Comparison of ENCODE assay signal across 8 mouse cellular contexts in the genomic region with DNA sequence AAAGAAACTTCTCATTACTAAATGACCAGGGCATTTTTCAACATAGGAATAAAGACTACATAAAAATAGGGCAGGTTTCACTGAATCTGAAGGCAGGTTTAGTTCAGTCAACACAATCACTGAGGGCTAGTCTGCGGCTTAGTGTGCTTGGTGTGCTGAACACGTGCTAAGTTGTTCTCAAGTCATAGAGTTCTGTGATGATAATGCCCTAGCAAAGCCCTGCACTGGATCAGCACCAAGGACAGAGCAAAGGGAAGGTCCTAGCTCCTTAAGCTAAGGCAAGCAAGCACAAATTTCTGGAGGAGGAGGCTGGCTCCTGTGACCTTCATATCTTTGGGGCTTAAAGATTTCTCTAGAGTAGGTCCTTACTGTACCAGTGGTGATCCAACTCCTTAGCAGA.
DNase-seq lines count a peak whose midpoint lies in the region; ATAC-seq and TF ChIP-seq lines count a peak whose summit lies in the region.

No protein-coding gene starts in this region.

- 13% methylated on average over 2 of the region's 2 CpGs for WGBS in heart, adult 2 months
- 14% methylated on average over 2 of the region's 2 CpGs for WGBS in embryonic facial prominence, embryonic 11.5 days
- 27% methylated on average over 2 of the region's 2 CpGs for WGBS in liver, embryonic 11.5 days

- no peaks in the 10 kb centered on the region for H3K27me3 ChIP-seq in heart, adult 2 months (ENCODE audit: control insufficient read depth, insufficient read depth, low read length)
- H3K27me3 ChIP-seq in G1E (ENCODE audit: insufficient read depth, low read length), result no peaks in the 10 kb centered on the region
- H3K27me3 ChIP-seq in embryonic facial prominence, embryonic 11.5 days (ENCODE audit: control insufficient read depth, insufficient read depth, low read length), result no peaks in the 10 kb centered on the region
- H3K27me3 ChIP-seq in liver, embryonic 11.5 days (replicated peaks; ENCODE audit: control insufficient read depth, insufficient read depth, low read length), result no peaks in the 10 kb centered on the region

- TF ChIP-seq CTCF in heart, adult 2 months (IDR thresholded peaks at IDR 0.05), result no peak
- TF ChIP-seq CTCF in G1E (IDR thresholded peaks at IDR 0.05; ENCODE audit: low read depth, low read length), result no peak

- H3K4me2 ChIP-seq in embryonic facial prominence, embryonic 11.5 days (ENCODE audit: low read depth, low read length), result no peak overlapping the region
- H3K4me2 ChIP-seq in liver, embryonic 11.5 days, result no peak overlapping the region

- no peak overlapping the region for H3K9ac ChIP-seq in heart, adult 2 months (ENCODE audit: low read depth, low read length)
- H3K9ac ChIP-seq in embryonic facial prominence, embryonic 11.5 days (replicated peaks; ENCODE audit: low read length), result no peak overlapping the region
- no peak overlapping the region for H3K9ac ChIP-seq in liver, embryonic 11.5 days (ENCODE audit: low read depth, low read length)

- no peak overlapping the region for H3K4me3 ChIP-seq in heart, adult 2 months
- H3K4me3 ChIP-seq in G1E (ENCODE audit: low read depth, low read length), result no peak overlapping the region
- no peak overlapping the region for H3K4me3 ChIP-seq in embryonic facial prominence, embryonic 11.5 days (ENCODE audit: low read depth, low read length)
- H3K4me3 ChIP-seq in liver, embryonic 11.5 days (ENCODE audit: low read depth, low read length), result no peak overlapping the region

- no peaks in the 10 kb centered on the region for H3K4me1 ChIP-seq in heart, adult 2 months (ENCODE audit: control insufficient read depth, insufficient read depth, low read length)
- H3K4me1 ChIP-seq in G1E (ENCODE audit: insufficient read depth, low read depth, low read length), result no peaks in the 10 kb centered on the region
- H3K4me1 ChIP-seq in embryonic facial prominence, embryonic 11.5 days (ENCODE audit: control insufficient read depth, insufficient read depth, low read length), result no peaks in the 10 kb centered on the region
- H3K4me1 ChIP-seq in liver, embryonic 11.5 days (replicated peaks; ENCODE audit: control insufficient read depth, insufficient read depth, low read length), result no peaks in the 10 kb centered on the region

- ATAC-seq in G1E (ENCODE audit: extremely low read depth, insufficient number of reproducible peaks, low FRiP score, poor library complexity, severe bottlenecking), result peak; percentile 22; the same call in 1 of the 2 replicates
- 0 out of 2 replicates have a peak, but pooled peaks have one; percentile 44 for ATAC-seq in embryonic facial prominence, embryonic 11.5 days (replicated peaks; ENCODE audit: insufficient number of reproducible peaks, low FRiP score, low TSS enrichment, low read depth)
- no peak for ATAC-seq in liver, embryonic 11.5 days (replicated peaks; ENCODE audit: low FRiP score)

- H3K36me3 ChIP-seq in heart, adult 2 months (ENCODE audit: control insufficient read depth, insufficient read depth, low read length), result no peaks in the 10 kb centered on the region
- H3K36me3 ChIP-seq in G1E (replicated peaks), result no peaks in the 10 kb centered on the region
- no peaks in the 10 kb centered on the region for H3K36me3 ChIP-seq in embryonic facial prominence, embryonic 11.5 days (replicated peaks; ENCODE audit: control insufficient read depth, insufficient read depth, low read depth, low read length)
- no peaks in the 10 kb centered on the region for H3K36me3 ChIP-seq in liver, embryonic 11.5 days (ENCODE audit: control insufficient read depth, insufficient read depth, low read length)

- no peaks in the 10 kb centered on the region for H3K9me3 ChIP-seq in G1E (replicated peaks)
- H3K9me3 ChIP-seq in embryonic facial prominence, embryonic 11.5 days (replicated peaks; ENCODE audit: control insufficient read depth, low read length), result no peaks in the 10 kb centered on the region
- H3K9me3 ChIP-seq in liver, embryonic 11.5 days (ENCODE audit: control insufficient read depth, low read length), result no peaks in the 10 kb centered on the region

- no peak overlapping the region for H3K27ac ChIP-seq in heart, adult 2 months
- H3K27ac ChIP-seq in embryonic facial prominence, embryonic 11.5 days (replicated peaks; ENCODE audit: low read depth, low read length), result no peak overlapping the region
- H3K27ac ChIP-seq in liver, embryonic 11.5 days (ENCODE audit: low read depth, low read length), result no peak overlapping the region

- H3K79me2 ChIP-seq in heart, adult 2 months (replicated peaks; ENCODE audit: control insufficient read depth, insufficient read depth, low read length), result no peaks in the 10 kb centered on the region

- TF ChIP-seq POLR2A in heart, adult 2 months (IDR thresholded peaks at IDR 0.05; ENCODE audit: insufficient read depth, low read depth, low read length), result no peak

- DNase-seq in heart, adult 11 months, result peak; percentile 56
- DNase-seq in heart, adult 2 months, result no peak
- peak; percentile 4 for DNase-seq in G1E (ENCODE audit: low spot score)
- DNase-seq in embryonic facial prominence, embryonic 11.5 days (ENCODE audit: low spot score), result peak; percentile 88
- peak; percentile 34 for DNase-seq in liver, embryonic 11.5 days (ENCODE audit: low spot score)
- DNase-seq in left cerebral cortex, adult 18-20 months (ENCODE audit: low spot score in 2 of 2), result no peak
- no peak for DNase-seq in T-cell, adult 2 months (ENCODE audit: low spot score)
- no peak for DNase-seq in B cell, adult 2 months

- no peak for TF ChIP-seq EP300 in heart, adult 2 months (IDR thresholded peaks at IDR 0.05; ENCODE audit: insufficient read depth, low read depth, low read length)

- intact Hi-C loops in heart, adult 2 months (cut with DNase I), result no loop called here

Comparison
In these comparisons a context has a peak if more than half of its experiments do, and no peak if none do; other contexts are left out.
1. DNase-seq: peak in heart, adult 11 months (single experiment), G1E (single experiment), embryonic facial prominence, embryonic 11.5 days (single experiment) and liver, embryonic 11.5 days (single experiment); none in heart, adult 2 months (0 of 2), left cerebral cortex, adult 18-20 months (0 of 2), T-cell, adult 2 months (single experiment) and B cell, adult 2 months (0 of 2).